Mouse (Mus musculus) bone marrow macrophage, adult 2 months (primary cell): Measurements from ENCODE around the gene Gm35549.

Experiments
- CTCF ChIP-seq: IDR thresholded peaks from 2 replicates; pipeline ENCODE4 v1.5.1; 2012; ENCODE audit warnings: low read depth, mild to moderate bottlenecking, low read length, moderate library complexity
- POLR2A ChIP-seq: IDR thresholded peaks from 2 replicates; pipeline ENCODE4 v1.6.1; 2012; ENCODE audit warnings: mild to moderate bottlenecking, low read depth, low read length, borderline replicate concordance

DNA sequence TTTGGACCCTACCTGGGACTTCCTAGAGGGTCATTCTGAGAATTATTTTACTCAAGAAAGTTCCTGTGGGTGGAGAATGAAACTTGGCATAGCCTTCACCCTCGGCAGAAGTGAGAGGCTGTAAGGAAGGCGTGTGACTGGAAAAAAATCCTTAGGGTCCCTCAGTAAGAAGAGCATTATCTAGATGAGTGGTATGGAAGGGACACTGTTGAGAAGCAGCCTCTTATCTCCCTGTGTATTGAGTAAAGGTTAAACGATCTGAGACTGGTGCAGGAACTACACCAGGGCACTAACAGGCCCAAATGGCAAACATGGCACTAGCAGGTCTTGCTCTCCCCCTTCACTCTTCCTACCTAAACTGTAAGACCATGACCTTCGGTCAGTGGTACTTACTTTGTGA is 22.4 kb upstream of the Gm35549 start:
- TF ChIP-seq CTCF (no peak), POLR2A (no peak)
